Mouse (Mus musculus) spleen, embryonic (tissue): ENCODE measurements at regions not wholly inside any gene's neighbourhood (a gene's known extent, or its start where the extent isn't known, plus 50 kb on each side); places are given as distances from the start of the nearest gene placed in this dataset.

Source experiments
- CTCF ChIA-PET: fragments of 350-600 bp; sonication (Branson Sonifier 250); formaldehyde crosslinking; loops from one replicate; lab custom pipeline; 2022; lab: Charles Lee

- CTCF ChIA-PET, result no interaction called here
These were observed 63.9 kb upstream of the Esp8 start for GRCm38 (mm10) chr17:40455920-40456319.

GRCm38 (mm10) chr17:40430446-40430845, 89.4 kb upstream of the Esp8 start:
- CTCF ChIA-PET, result no interaction called here

DNA sequence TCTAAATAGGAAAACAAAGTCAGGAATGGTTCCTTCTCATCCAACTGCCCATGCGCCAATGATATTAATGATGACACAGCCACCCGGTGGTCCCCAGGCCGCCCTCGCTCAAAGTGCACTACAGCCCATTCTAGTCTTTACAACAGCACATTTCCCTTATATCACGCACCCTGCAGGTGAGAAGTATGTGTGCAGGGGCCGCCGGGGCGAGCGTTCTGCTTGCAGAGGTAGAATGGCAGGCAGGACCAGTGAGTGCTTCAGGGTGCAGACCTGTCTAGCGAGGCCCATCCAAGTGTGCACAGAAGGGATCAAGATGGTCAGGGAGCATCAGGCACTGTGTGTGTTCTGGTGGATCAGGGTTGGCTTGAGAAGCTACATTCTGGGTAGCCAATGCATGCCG, 99.6 kb upstream of the Crisp1 start:
- CTCF ChIA-PET, result no interaction called here

DNA sequence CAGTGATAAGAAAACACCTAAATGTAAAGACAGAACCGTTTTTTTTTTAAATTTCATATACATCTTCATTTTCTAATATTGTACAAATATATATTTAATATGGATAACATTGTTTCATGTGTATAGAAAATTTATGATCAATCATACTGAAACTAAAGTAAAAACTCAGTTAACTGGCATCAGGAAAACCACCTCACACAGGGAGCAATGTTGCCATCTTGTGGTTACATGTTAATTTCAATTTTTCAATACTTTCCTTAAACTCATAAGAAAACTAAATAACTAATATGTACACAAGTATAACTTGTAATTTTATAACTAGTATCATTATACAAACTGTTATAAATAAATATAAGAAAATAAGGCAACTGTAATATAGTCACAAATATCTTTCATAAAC, 65.6 kb upstream of the Crisp1 start:
- CTCF ChIA-PET, result interaction anchor here (0.7 kb wide), 1 partner anchor 22 kb away, joined by 3 read pairs; no protein-coding TSS in a partner anchor

DNA sequence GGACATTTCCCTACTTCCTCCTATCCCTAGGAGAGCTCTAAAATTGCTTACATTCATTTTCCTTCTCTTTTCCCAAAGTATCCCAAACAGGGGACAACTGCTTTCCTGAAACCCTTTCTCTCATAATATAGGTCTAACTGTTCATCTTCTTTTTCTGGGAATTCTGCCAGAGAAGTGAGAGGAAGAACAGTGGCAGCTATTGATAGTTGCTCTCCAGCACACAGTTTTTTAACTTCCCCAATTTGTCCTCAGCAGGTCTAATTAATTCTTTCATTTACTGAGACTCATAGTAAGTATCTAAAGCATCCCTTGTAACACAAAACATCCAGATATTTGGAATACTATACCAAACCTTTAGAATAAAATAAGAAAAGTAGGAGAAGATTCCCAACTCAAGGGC, 53.7 kb upstream of the Crisp1 start:
- CTCF ChIA-PET, result no interaction called here
